Mouse (Mus musculus) neural tube, embryonic 10.5 days (tissue): Measurements from ENCODE around the gene Syn1.
A peak's percentile ranks its signal among the peaks of the same experiment; 100 is the strongest.

Experiments used
- DNase-seq: peaks from one replicate; pipeline ENCODE4 v3.0.0-alpha.2; 2017; ENCODE audit warnings: low spot score; ENCODE audit errors: extremely low spot score

Syn1 gene

GRCm38 (mm10) chrX:20862105-20863065 lies 58.4 kb downstream of the Syn1 start:
- no peak for DNase-seq

- no peak for DNase-seq
These were observed 59.2 kb downstream of the Syn1 start for GRCm38 (mm10) chrX:20861453-20862104.

GRCm38 (mm10) chrX:20853794-20854193 lies 67.0 kb downstream of the Syn1 start:
- DNase-seq, result no peak

- peak; percentile 75 for DNase-seq
These were observed 72.4 kb downstream of the Syn1 start for GRCm38 (mm10) chrX:20848256-20848984.

- DNase-seq, result no peak
These were observed 73.0 kb downstream of the Syn1 start for GRCm38 (mm10) chrX:20847816-20848215.

GRCm38 (mm10) chrX:20847232-20847631 lies 73.6 kb downstream of the Syn1 start:
- DNase-seq, result no peak

- DNase-seq, result no peak
These were observed 91.9 kb downstream of the Syn1 start for GRCm38 (mm10) chrX:20828934-20829333.

GRCm38 (mm10) chrX:20819708-20820426 lies 100.9 kb downstream of the Syn1 start:
- DNase-seq, result no peak

GRCm38 (mm10) chrX:20819204-20819628 lies 101.6 kb downstream of the Syn1 start:
- peak; percentile 52 for DNase-seq

GRCm38 (mm10) chrX:20816974-20817373 lies 103.8 kb downstream of the Syn1 start:
- no peak for DNase-seq
